Mouse (Mus musculus) MEL (cell line): ENCODE measurements at regions not wholly inside any gene's neighbourhood (a gene's known extent, or its start where the extent isn't known, plus 50 kb on each side); places are given as distances from the start of the nearest gene placed in this dataset.

Experiments used
- DNase-seq: peaks from one replicate; pipeline ENCODE4 v3.0.0; 2011; ENCODE audit warnings: low read depth, low spot score
- H3K27ac ChIP-seq: 2 replicates; pipeline ENCODE4 v1.5.1; 2012; ENCODE audit warnings: low read depth, mild to moderate bottlenecking, control low read depth, low read length, moderate library complexity; ENCODE audit not compliant: control insufficient read depth
- H3K27me3 ChIP-seq, 2 experiments: fragments of 150-350 bp in 1 of 2; sonication (generic) in 1 of 2; 2 replicates each; pipeline ENCODE4 v1.6.1; 2012; ENCODE audit warnings: low read length in 2 of 2, mild to moderate bottlenecking in 2 of 2, improper control_type of control experiment in 1 of 2, moderate library complexity in 1 of 2; ENCODE audit not compliant: insufficient read depth in 2 of 2, control insufficient read depth in 1 of 2
- H3K36me3 ChIP-seq, 2 experiments: 2 replicates each; pipeline ENCODE4 v1.6.1; 2012 to 2014; ENCODE audit warnings: low read length in 2 of 2, improper control_type of control experiment in 1 of 2, inconsistent platforms in 1 of 2, mild to moderate bottlenecking in 1 of 2; ENCODE audit not compliant: insufficient read depth in 2 of 2, control insufficient read depth in 1 of 2
- H3K4me1 ChIP-seq, 2 experiments: fragments of 150-350 bp in 1 of 2; sonication (generic) in 1 of 2; 2 replicates each; pipeline ENCODE4 v1.6.1; 2012; ENCODE audit warnings: low read length in 2 of 2, improper control_type of control experiment in 1 of 2, mild to moderate bottlenecking in 1 of 2; ENCODE audit not compliant: insufficient read depth in 2 of 2, control insufficient read depth in 1 of 2
- H3K4me3 ChIP-seq, 2 experiments: fragments of 150-350 bp in 1 of 2; sonication (generic) in 1 of 2; 2 replicates each; pipeline ENCODE4 v1.5.1; 2012; ENCODE audit warnings: low read depth in 2 of 2, low read length in 2 of 2, mild to moderate bottlenecking in 2 of 2, moderate library complexity in 2 of 2, control low read depth in 1 of 2, improper control_type of control experiment in 1 of 2; ENCODE audit not compliant: control insufficient read depth in 1 of 2, insufficient read depth in 1 of 2
- H3K79me2 ChIP-seq: 2 replicates; pipeline ENCODE4 v1.6.1; 2012; ENCODE audit warnings: mild to moderate bottlenecking, low read length, moderate library complexity; ENCODE audit not compliant: control insufficient read depth, poor library complexity, insufficient read depth
- H3K9ac ChIP-seq: 2 replicates; pipeline ENCODE4 v1.6.1; 2012; ENCODE audit warnings: low read depth, mild to moderate bottlenecking, control low read depth, low read length, moderate library complexity; ENCODE audit not compliant: control insufficient read depth, poor library complexity, severe bottlenecking
- H3K9me3 ChIP-seq: fragments of 150-350 bp; sonication (generic); replicated peaks from 2 replicates; pipeline ENCODE4 v1.6.1; 2012; ENCODE audit warnings: mild to moderate bottlenecking, low read length, improper control_type of control experiment, moderate library complexity; ENCODE audit not compliant: insufficient read depth
- CHD2 ChIP-seq: IDR thresholded peaks from 2 replicates; pipeline ENCODE4 v1.6.1; 2011; ENCODE audit warnings: low read length, improper control_type of control experiment
- ELF1 ChIP-seq: IDR thresholded peaks from 2 replicates; pipeline ENCODE4 v1.6.1; 2014; ENCODE audit warnings: low read depth, mild to moderate bottlenecking, inconsistent platforms, low read length, improper control_type of control experiment, moderate library complexity
- EP300 ChIP-seq, 2 experiments: IDR thresholded peaks; 2 replicates each; pipeline ENCODE4 v1.6.1; 2011; ENCODE audit warnings: improper control_type of control experiment in 2 of 2, low read length in 2 of 2, low read depth in 1 of 2, mild to moderate bottlenecking in 1 of 2
- GATA1 ChIP-seq: IDR thresholded peaks from 2 replicates; pipeline ENCODE4 v1.6.1; 2011; ENCODE audit warnings: low read depth, low read length, improper control_type of control experiment
- KAT2A ChIP-seq: conservative IDR thresholded peaks from 2 replicates; pipeline ENCODE4 v1.6.1; 2012; ENCODE audit warnings: low read depth, low read length, improper control_type of control experiment, inconsistent platforms
- MAZ ChIP-seq: IDR thresholded peaks from 2 replicates; pipeline ENCODE4 v1.6.1; 2012; ENCODE audit warnings: low read depth, mild to moderate bottlenecking, inconsistent platforms, low read length, improper control_type of control experiment
- MXI1 ChIP-seq: IDR thresholded peaks from 2 replicates; pipeline ENCODE4 v1.6.1; 2011; ENCODE audit warnings: mild to moderate bottlenecking, low read depth, low read length, improper control_type of control experiment
- MYC ChIP-seq: IDR thresholded peaks from 2 replicates; pipeline ENCODE4 v1.6.1; 2011; ENCODE audit warnings: low read depth, mild to moderate bottlenecking, low read length, improper control_type of control experiment, moderate library complexity
- NRF1 ChIP-seq: IDR thresholded peaks from 2 replicates; pipeline ENCODE4 v1.6.1; 2014; ENCODE audit warnings: low read depth, mild to moderate bottlenecking, inconsistent platforms, low read length, improper control_type of control experiment, moderate library complexity; ENCODE audit not compliant: poor library complexity, insufficient read depth, severe bottlenecking
- POLR2A ChIP-seq, 2 experiments: IDR thresholded peaks; 2 replicates each; pipeline ENCODE4 v1.6.1; 2011 to 2012; ENCODE audit warnings: low read length in 2 of 2, mild to moderate bottlenecking in 2 of 2, control low read depth in 1 of 2, improper control_type of control experiment in 1 of 2, low read depth in 1 of 2, moderate library complexity in 1 of 2; ENCODE audit not compliant: control insufficient read depth in 1 of 2, insufficient read depth in 1 of 2, poor library complexity in 1 of 2
- POLR2AphosphoS2 ChIP-seq: IDR thresholded peaks from 2 replicates; pipeline ENCODE4 v1.6.1; 2011; ENCODE audit warnings: low read length, improper control_type of control experiment
- POLR2AphosphoS5 ChIP-seq: IDR thresholded peaks from 2 replicates; pipeline ENCODE4 v1.6.1; 2012; ENCODE audit warnings: low read depth, borderline replicate concordance, mild to moderate bottlenecking, inconsistent platforms, low read length, moderate library complexity, mixed read lengths
- RCOR1 ChIP-seq: IDR thresholded peaks from 2 replicates; pipeline ENCODE4 v1.6.1; 2012; ENCODE audit warnings: low read depth, mild to moderate bottlenecking, inconsistent platforms, low read length, improper control_type of control experiment
- SIN3A ChIP-seq: IDR thresholded peaks from 2 replicates; pipeline ENCODE4 v1.6.1; 2012; ENCODE audit warnings: low read length, improper control_type of control experiment, inconsistent platforms
- TCF12 ChIP-seq: IDR thresholded peaks from 2 replicates; pipeline ENCODE4 v1.6.1; 2014; ENCODE audit warnings: low read depth, mild to moderate bottlenecking, inconsistent platforms, low read length, improper control_type of control experiment, moderate library complexity
- USF1 ChIP-seq: IDR thresholded peaks from 2 replicates; pipeline ENCODE4 v1.6.1; 2014; ENCODE audit warnings: low read depth, mild to moderate bottlenecking, inconsistent platforms, low read length, improper control_type of control experiment, moderate library complexity
- USF2 ChIP-seq, 2 experiments: IDR thresholded peaks; 2 replicates each; pipeline ENCODE4 v1.6.1; 2011 to 2012; ENCODE audit warnings: improper control_type of control experiment in 2 of 2, low read length in 2 of 2, borderline replicate concordance in 1 of 2, inconsistent platforms in 1 of 2, low read depth in 1 of 2, mild to moderate bottlenecking in 1 of 2; ENCODE audit not compliant: insufficient read depth in 1 of 2
- ZC3H11A ChIP-seq: IDR thresholded peaks from 2 replicates; pipeline ENCODE4 v1.6.1; 2012; ENCODE audit warnings: low read depth, mild to moderate bottlenecking, inconsistent platforms, low read length, improper control_type of control experiment
- ZMIZ1 ChIP-seq: IDR thresholded peaks from 2 replicates; pipeline ENCODE4 v1.6.1; 2012; ENCODE audit warnings: low read depth, mild to moderate bottlenecking, inconsistent platforms, low read length, improper control_type of control experiment, moderate library complexity
- ZNF384 ChIP-seq: IDR thresholded peaks from 2 replicates; pipeline ENCODE4 v1.6.1; 2012; ENCODE audit warnings: low read depth, mild to moderate bottlenecking, inconsistent platforms, low read length, improper control_type of control experiment

DNA sequence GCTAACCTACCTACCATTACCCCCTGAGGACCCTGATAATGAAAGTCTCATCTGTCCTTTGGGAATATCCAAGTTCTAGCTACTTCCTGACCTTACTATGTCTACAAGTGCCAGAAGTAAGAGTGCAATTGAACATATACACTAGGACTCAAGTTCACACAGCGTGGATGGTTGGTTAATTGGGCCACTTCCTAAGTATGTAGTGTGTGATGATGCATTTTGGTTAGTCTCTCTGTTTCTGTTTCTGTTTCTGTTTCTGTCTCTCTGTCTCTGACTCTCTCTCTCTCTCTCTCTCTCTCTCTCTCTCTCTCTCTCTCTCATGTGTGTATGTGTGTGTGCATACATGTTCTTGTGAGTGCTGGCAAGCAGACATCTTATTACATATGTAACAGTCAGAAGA, 77.6 kb upstream of the Bace2 start:
- H3K27me3 ChIP-seq: no peaks in the 10 kb centered on the region
- H3K9me3 ChIP-seq: no peaks in the 10 kb centered on the region
- no peaks in the 10 kb centered on the region for H3K4me1 ChIP-seq
- no peak overlapping the region for H3K4me3 ChIP-seq
- no peaks in the 10 kb centered on the region for H3K36me3 ChIP-seq
- no peak overlapping the region for H3K9ac ChIP-seq
- no peak overlapping the region for H3K27ac ChIP-seq
- DNase-seq: no peak
- H3K79me2 ChIP-seq: no peaks in the 10 kb centered on the region
- TF ChIP-seq KAT2A (no peak), ZC3H11A (no peak), MYC (no peak), ZMIZ1 (no peak), ELF1 (no peak), GATA1 (no peak), ZNF384 (no peak), POLR2AphosphoS5 (no peak), MXI1 (no peak), USF2 (IDR thresholded peaks at IDR 0.05; ENCODE audit: borderline replicate concordance in 1 of 2, insufficient read depth in 1 of 2, low read depth in 1 of 2, low read length in 2 of 2) (no peak), TCF12 (no peak), MAZ (no peak), POLR2AphosphoS2 (no peak)

GRCm38 (mm10) chr16:97281615-97282110, 74.9 kb upstream of the Bace2 start:
- H3K4me3 ChIP-seq: no peak overlapping the region
- no peaks in the 10 kb centered on the region for H3K9me3 ChIP-seq

More at GRCm38 (mm10) chr16:97281615-97282110, 74.9 kb upstream of the Bace2 start:
- no peaks in the 10 kb centered on the region for H3K79me2 ChIP-seq
- H3K9ac ChIP-seq: no peak overlapping the region
- H3K27me3 ChIP-seq: no peaks in the 10 kb centered on the region
- no peaks in the 10 kb centered on the region for H3K4me1 ChIP-seq
- no peaks in the 10 kb centered on the region for H3K36me3 ChIP-seq
- TF ChIP-seq RCOR1 (no peak), EP300 (IDR thresholded peaks at IDR 0.05; ENCODE audit: low read depth in 1 of 2, low read length in 2 of 2) (no peak), USF1 (no peak), SIN3A (no peak), NRF1 (no peak), POLR2A (IDR thresholded peaks at IDR 0.05; ENCODE audit: control insufficient read depth in 1 of 2, insufficient read depth in 1 of 2, low read depth in 1 of 2, low read length in 2 of 2, poor library complexity in 1 of 2) (no peak), CHD2 (no peak)
- no peak for DNase-seq
- no peak overlapping the region for H3K27ac ChIP-seq
